Mouse (Mus musculus) MEL (cell line): ENCODE measurements at regions not wholly inside any gene's neighbourhood (a gene's known extent, or its start where the extent isn't known, plus 50 kb on each side); places are given as distances from the start of the nearest gene placed in this dataset.

Experiments used
- CHD2 ChIP-seq: IDR thresholded peaks from 2 replicates; pipeline ENCODE4 v1.6.1; 2011; ENCODE audit warnings: low read length, improper control_type of control experiment
- CTCF ChIP-seq, 3 experiments: IDR thresholded peaks in 2 of 3; conservative IDR thresholded peaks in 1 of 3; 2 replicates each; pipeline ENCODE4 v1.5.1; 2011 to 2012; ENCODE audit warnings: low read length in 3 of 3, low read depth in 2 of 3, mild to moderate bottlenecking in 2 of 3, improper control_type of control experiment in 1 of 3, inconsistent platforms in 1 of 3, mixed read lengths in 1 of 3, moderate library complexity in 1 of 3; ENCODE audit not compliant: control insufficient read depth in 1 of 3, insufficient read depth in 1 of 3, poor library complexity in 1 of 3, severe bottlenecking in 1 of 3
- EP300 ChIP-seq, 2 experiments: IDR thresholded peaks; 2 replicates each; pipeline ENCODE4 v1.6.1; 2011; ENCODE audit warnings: improper control_type of control experiment in 2 of 2, low read length in 2 of 2, low read depth in 1 of 2, mild to moderate bottlenecking in 1 of 2
- JUND ChIP-seq: IDR thresholded peaks from 2 replicates; pipeline ENCODE4 v1.6.1; 2011; ENCODE audit warnings: low read depth, mild to moderate bottlenecking, improper control_type of control experiment, low read length
- MAFK ChIP-seq: IDR thresholded peaks from 2 replicates; pipeline ENCODE4 v1.6.1; 2011; ENCODE audit warnings: low read depth, mild to moderate bottlenecking, low read length, improper control_type of control experiment, borderline replicate concordance
- MEF2A ChIP-seq: IDR thresholded peaks from 2 replicates; pipeline ENCODE4 v1.6.1; 2014; ENCODE audit warnings: low read depth, mild to moderate bottlenecking, inconsistent platforms, low read length, improper control_type of control experiment; ENCODE audit not compliant: poor library complexity, insufficient replicate concordance, severe bottlenecking; ENCODE audit errors: extremely low read depth
- MYC ChIP-seq: IDR thresholded peaks from 2 replicates; pipeline ENCODE4 v1.6.1; 2011; ENCODE audit warnings: low read depth, mild to moderate bottlenecking, low read length, improper control_type of control experiment, moderate library complexity
- POLR2A ChIP-seq, 2 experiments: IDR thresholded peaks; 2 replicates each; pipeline ENCODE4 v1.6.1; 2011 to 2012; ENCODE audit warnings: low read length in 2 of 2, mild to moderate bottlenecking in 2 of 2, control low read depth in 1 of 2, improper control_type of control experiment in 1 of 2, low read depth in 1 of 2, moderate library complexity in 1 of 2; ENCODE audit not compliant: control insufficient read depth in 1 of 2, insufficient read depth in 1 of 2, poor library complexity in 1 of 2
- POLR2AphosphoS5 ChIP-seq: IDR thresholded peaks from 2 replicates; pipeline ENCODE4 v1.6.1; 2012; ENCODE audit warnings: low read depth, borderline replicate concordance, mild to moderate bottlenecking, inconsistent platforms, low read length, moderate library complexity, mixed read lengths
- TCF12 ChIP-seq: IDR thresholded peaks from 2 replicates; pipeline ENCODE4 v1.6.1; 2014; ENCODE audit warnings: low read depth, mild to moderate bottlenecking, inconsistent platforms, low read length, improper control_type of control experiment, moderate library complexity
- ZNF384 ChIP-seq: IDR thresholded peaks from 2 replicates; pipeline ENCODE4 v1.6.1; 2012; ENCODE audit warnings: low read depth, mild to moderate bottlenecking, inconsistent platforms, low read length, improper control_type of control experiment

DNA sequence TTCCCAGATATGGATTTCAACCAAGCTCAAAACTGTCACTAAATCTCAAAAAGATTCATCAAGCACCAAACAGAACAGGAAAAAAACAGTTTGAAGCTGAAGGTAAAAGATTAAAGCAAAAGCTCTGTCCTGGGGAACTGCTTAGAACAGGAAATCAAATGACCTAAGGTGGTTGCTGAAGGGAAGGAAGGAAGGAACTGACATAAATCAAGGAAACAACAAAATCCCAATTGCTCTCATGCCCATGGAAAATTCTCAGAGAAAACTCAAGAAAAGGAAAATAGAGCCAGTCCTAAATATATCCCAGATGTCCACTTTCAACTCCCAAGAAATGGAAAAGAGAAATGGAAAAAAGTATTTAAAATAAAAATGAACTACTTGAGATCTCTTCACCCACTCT lies 165.4 kb downstream of the Qdpr start:
- TF ChIP-seq CTCF (IDR thresholded peaks at IDR 0.05 in 2 of 3, conservative IDR thresholded peaks at IDR 0.05 in 1 of 3; ENCODE audit: control insufficient read depth in 1 of 3, insufficient read depth in 1 of 3, low read depth in 2 of 3, low read length in 3 of 3, poor library complexity in 1 of 3, severe bottlenecking in 1 of 3) (no peak), MYC (no peak), CHD2 (no peak), POLR2AphosphoS5 (no peak), MEF2A (no peak), POLR2A (IDR thresholded peaks at IDR 0.05; ENCODE audit: control insufficient read depth in 1 of 2, insufficient read depth in 1 of 2, low read depth in 1 of 2, low read length in 2 of 2, poor library complexity in 1 of 2) (no peak), ZNF384 (no peak), TCF12 (no peak), MAFK (no peak), JUND (no peak), EP300 (IDR thresholded peaks at IDR 0.05; ENCODE audit: low read depth in 1 of 2, low read length in 2 of 2) (no peak)
